In genomic region chr4:54774066-54774465, GRCm38 (mm10) we compare ENCODE assay signal across 13 mouse cellular contexts.
DNase-seq lines count a peak whose midpoint lies in the region; ATAC-seq lines count a peak whose summit lies in the region.
"Had no signal": no experiment of that assay in that cellular context is flagged by ENCODE, and none has a peak within 500 bp of the region (broad histone marks: within the 10 kb centered on the region; RNA-seq: fewer than 3 reads in every experiment).

No protein-coding gene starts in this region.

- H3K36me3 ChIP-seq in forebrain, embryonic 15.5 days = no peaks in the 10 kb centered on the region
- no peaks in the 10 kb centered on the region for H3K36me3 ChIP-seq in forebrain, embryonic 13.5 days (ENCODE audit: poor library complexity, severe bottlenecking)
- H3K36me3 ChIP-seq: embryonic facial prominence, embryonic 12.5 days; lung, embryonic 15.5 days had no signal

- ATAC-seq in forebrain, embryonic 15.5 days (replicated peaks) = no peak
- ATAC-seq in forebrain, embryonic 13.5 days = no peak
- ATAC-seq in megakaryocyte progenitor cell, adult 5-6 weeks (replicated peaks; ENCODE audit: poor library complexity) = no peak
- ATAC-seq: inflammation-experienced regulatory T-cells, adult 6 months had no signal

- H3K27me3 ChIP-seq in forebrain, embryonic 15.5 days = no peaks in the 10 kb centered on the region
- no peaks in the 10 kb centered on the region for H3K27me3 ChIP-seq in forebrain, embryonic 13.5 days
- H3K27me3 ChIP-seq: embryonic facial prominence, embryonic 12.5 days; lung, embryonic 15.5 days had no signal

- WGBS in forebrain, embryonic 15.5 days = 73% methylated on average over 4 of the region's 4 CpGs
- 81% methylated on average over 4 of the region's 4 CpGs for WGBS in forebrain, embryonic 13.5 days

- H3K4me2 ChIP-seq in forebrain, embryonic 15.5 days (replicated peaks) = no peak overlapping the region
- no peak overlapping the region for H3K4me2 ChIP-seq in forebrain, embryonic 13.5 days
- H3K4me2 ChIP-seq: embryonic facial prominence, embryonic 12.5 days; liver, embryonic 11.5 days; lung, embryonic 15.5 days had no signal

- peak; percentile 38 for DNase-seq in layer of hippocampus, adult 9-11 months
- DNase-seq in left cerebral cortex, postnatal 25 days (ENCODE audit: low spot score in 2 of 2) = peak; percentile 48 to 90
- peak; percentile 50 for DNase-seq in right cerebral cortex, postnatal 4 days
- no peak for DNase-seq in kidney, postnatal 36 days
- DNase-seq in spleen, postnatal 36 days (ENCODE audit: low spot score in 2 of 2) = no peak
- DNase-seq: B cell, adult 2 months had no signal

- H3K9ac ChIP-seq in forebrain, embryonic 15.5 days (replicated peaks) = no peak overlapping the region
- no peak overlapping the region for H3K9ac ChIP-seq in forebrain, embryonic 13.5 days
- H3K9ac ChIP-seq: embryonic facial prominence, embryonic 12.5 days; lung, embryonic 15.5 days had no signal

- intact Hi-C loops in left cerebral cortex, postnatal 25 days (cut with DNase I) = no loop called here

- H3K27ac ChIP-seq in forebrain, embryonic 15.5 days (replicated peaks) = 0 out of 2 replicates have a peak overlapping the region, but pooled peaks have one; percentile 14
- no peak overlapping the region for H3K27ac ChIP-seq in forebrain, embryonic 13.5 days
- H3K27ac ChIP-seq: embryonic facial prominence, embryonic 12.5 days; lung, embryonic 15.5 days had no signal

- peaks cover 4% of the 10 kb centered on the region; the same call in 1 of the 2 replicates for H3K4me1 ChIP-seq in forebrain, embryonic 15.5 days
- peaks cover 6% of the 10 kb centered on the region for H3K4me1 ChIP-seq in forebrain, embryonic 13.5 days
- H3K4me1 ChIP-seq: embryonic facial prominence, embryonic 12.5 days; lung, embryonic 15.5 days had no signal

- no peaks in the 10 kb centered on the region for H3K9me3 ChIP-seq in forebrain, embryonic 15.5 days
- H3K9me3 ChIP-seq in forebrain, embryonic 13.5 days (replicated peaks) = no peaks in the 10 kb centered on the region
- H3K9me3 ChIP-seq: embryonic facial prominence, embryonic 12.5 days; lung, embryonic 15.5 days had no signal

- no peak overlapping the region for H3K4me3 ChIP-seq in forebrain, embryonic 15.5 days
- no peak overlapping the region for H3K4me3 ChIP-seq in forebrain, embryonic 13.5 days
- H3K4me3 ChIP-seq: embryonic facial prominence, embryonic 12.5 days; lung, embryonic 15.5 days had no signal

Comparison
In these comparisons a context has a peak if more than half of its experiments do, and no peak if none do; other contexts are left out.
1. DNase-seq: peak in layer of hippocampus, adult 9-11 months (single experiment), left cerebral cortex, postnatal 25 days (2 of 2) and right cerebral cortex, postnatal 4 days (single experiment); none in kidney, postnatal 36 days (0 of 2) and spleen, postnatal 36 days (0 of 2).